Mouse (Mus musculus): ENCODE measurements around the gene Atad5. TPM values are rescaled to one million over a fixed set of nuclear protein-coding genes. Genes with fewer than 3 reads are reported as not detected.

Gene Atad5
- polyA plus RNA-seq, 2 experiments: 10.9 to 11.6 TPM

DNA sequence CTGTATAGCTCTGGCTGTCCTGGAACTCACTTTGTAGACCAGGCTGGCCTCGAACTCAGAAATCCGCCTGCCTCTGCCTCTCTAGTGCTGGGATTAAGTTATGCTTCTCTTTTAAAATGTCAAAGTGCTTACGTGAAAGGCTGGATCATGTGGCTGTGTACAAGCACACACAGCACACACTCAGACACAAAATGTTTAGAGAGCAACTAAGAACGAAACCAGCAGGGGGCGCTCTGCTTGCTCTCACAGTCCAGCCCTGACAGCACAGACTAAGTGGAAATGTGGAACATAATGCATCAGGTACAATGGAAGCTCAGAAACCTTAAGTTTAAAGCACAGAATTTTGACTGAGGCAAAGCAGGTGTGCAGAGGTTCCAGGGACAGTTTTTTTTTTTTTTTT lies 2.4 kb upstream of the Atad5 start:
- 11% methylated on average over 5 of the region's 5 CpGs for WGBS (ENCODE audit: insufficient replicate concordance)
- peak; percentile 97 for TF ChIP-seq CTCF (IDR thresholded peaks at IDR 0.05; ENCODE audit: low read depth)
- no peak for TF ChIP-seq EP300 (IDR thresholded peaks at IDR 0.05; ENCODE audit: low read depth)
- no peak overlapping the region for H3K4me3 ChIP-seq (ENCODE audit: insufficient read depth in 1 of 2, low read depth in 2 of 2, low read length in 2 of 2)
- peak; percentile 60 for ATAC-seq (ENCODE audit: insufficient read depth)
- H3K27me3 ChIP-seq (ENCODE audit: control insufficient read depth, insufficient read depth, low read length): no peaks in the 10 kb centered on the region
- H3K4me2 ChIP-seq (ENCODE audit: low read depth): 0 out of 2 replicates have a peak overlapping the region, but pooled peaks have one; percentile 13
- no peaks in the 10 kb centered on the region for H3K9me3 ChIP-seq (ENCODE audit: control insufficient read depth, low read length)
- H3K4me1 ChIP-seq (replicated peaks; ENCODE audit: control insufficient read depth in 2 of 2, insufficient read depth in 2 of 2, low read length in 1 of 2): peaks cover 17 to 23% of the 10 kb centered on the region in 2 experiments
- no peak overlapping the region for H3K27ac ChIP-seq
- peak; percentile 86 to 87 (median 86) for DNase-seq (ENCODE audit: low read depth in 3 of 3, low spot score in 3 of 3)
- no peak overlapping the region for H3K9ac ChIP-seq (replicated peaks)
- H3K36me3 ChIP-seq (replicated peaks; ENCODE audit: control insufficient read depth, insufficient read depth, low read depth): no peaks in the 10 kb centered on the region; the same call in 1 of the 2 replicates

DNA sequence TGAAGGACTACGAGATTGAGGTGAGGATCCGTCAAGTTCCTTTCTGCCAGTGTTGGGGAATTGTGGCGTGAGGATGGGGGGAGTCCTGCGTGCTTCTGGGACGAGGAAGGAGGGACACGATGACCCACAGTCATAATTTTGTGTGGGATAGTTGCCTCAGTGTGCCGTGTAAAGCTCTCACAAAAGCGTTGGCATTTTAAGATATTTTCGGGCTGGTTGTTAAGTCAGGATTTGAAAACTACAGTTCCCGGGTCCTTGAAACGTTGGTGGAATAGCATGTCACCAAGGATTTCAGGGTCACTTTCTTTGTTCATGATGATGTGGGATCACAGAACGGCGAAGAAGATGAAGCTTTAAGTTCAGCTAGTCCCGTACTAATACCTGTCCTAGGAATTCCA lies 616 bp downstream of the Atad5 start:
- WGBS (ENCODE audit: insufficient replicate concordance): 1% methylated on average over 14 of the region's 14 CpGs
- H3K36me3 ChIP-seq (replicated peaks; ENCODE audit: control insufficient read depth, insufficient read depth, low read depth): peaks cover 9% of the 10 kb centered on the region
- DNase-seq (ENCODE audit: low read depth in 3 of 3, low spot score in 3 of 3) (no peak), ATAC-seq (ENCODE audit: insufficient read depth) (peak; percentile 2; the same call in 1 of the 2 replicates)
- H3K4me3 ChIP-seq (ENCODE audit: insufficient read depth in 1 of 2, low read depth in 2 of 2, low read length in 2 of 2): peak overlapping the region; percentile 97 to 98
- H3K4me2 ChIP-seq (ENCODE audit: low read depth): peak overlapping the region; percentile 77
- no peak for TF ChIP-seq CTCF (IDR thresholded peaks at IDR 0.05; ENCODE audit: low read depth)
- no peak for TF ChIP-seq EP300 (IDR thresholded peaks at IDR 0.05; ENCODE audit: low read depth)
- H3K4me1 ChIP-seq (replicated peaks; ENCODE audit: control insufficient read depth in 2 of 2, insufficient read depth in 2 of 2, low read length in 1 of 2): peaks cover 16 to 21% of the 10 kb centered on the region in 2 experiments
- no peaks in the 10 kb centered on the region for H3K27me3 ChIP-seq (ENCODE audit: control insufficient read depth, insufficient read depth, low read length)
- no peaks in the 10 kb centered on the region for H3K9me3 ChIP-seq (ENCODE audit: control insufficient read depth, low read length)
- H3K9ac ChIP-seq (replicated peaks): peak overlapping the region; percentile 99
- H3K27ac ChIP-seq: peak overlapping the region; percentile 43

DNA sequence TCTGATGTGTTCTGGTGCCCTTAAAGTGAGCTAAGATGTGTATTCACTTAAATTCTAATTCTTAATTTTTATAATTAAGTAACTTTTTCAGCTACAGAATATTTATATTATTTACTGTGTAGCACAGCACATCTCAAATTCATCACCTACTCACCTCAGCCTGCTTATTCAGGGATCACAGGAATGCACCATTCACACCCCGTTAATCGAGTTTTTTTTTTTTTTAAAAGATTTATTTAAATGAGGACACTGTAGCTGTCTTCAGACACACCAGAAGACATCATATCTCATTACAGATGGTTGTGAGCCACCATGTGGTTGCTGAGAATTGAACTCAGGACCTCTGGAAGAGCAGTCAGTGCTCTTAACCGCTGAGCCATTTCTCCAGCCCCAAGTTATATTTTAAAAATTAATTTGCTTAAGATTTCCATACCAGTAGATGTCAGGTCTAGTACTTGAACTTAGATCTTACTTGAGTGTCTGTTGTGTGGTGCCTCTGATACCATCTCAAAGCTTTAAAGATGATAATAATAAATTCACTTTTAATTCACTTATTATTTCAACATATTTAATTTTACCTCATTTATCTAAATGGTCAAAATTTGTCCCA lies 1.5 kb downstream of the Atad5 start:
- H3K9me3 ChIP-seq (ENCODE audit: control insufficient read depth, low read length): no peaks in the 10 kb centered on the region
- peak overlapping the region; percentile 43 for H3K27ac ChIP-seq
- H3K36me3 ChIP-seq (replicated peaks; ENCODE audit: control insufficient read depth, insufficient read depth, low read depth): peaks cover 18% of the 10 kb centered on the region
- DNase-seq (ENCODE audit: low read depth in 3 of 3, low spot score in 3 of 3) (no peak), ATAC-seq (ENCODE audit: insufficient read depth) (no peak)
- no peak for TF ChIP-seq CTCF (IDR thresholded peaks at IDR 0.05; ENCODE audit: low read depth)
- TF ChIP-seq EP300 (IDR thresholded peaks at IDR 0.05; ENCODE audit: low read depth): no peak
- H3K27me3 ChIP-seq (ENCODE audit: control insufficient read depth, insufficient read depth, low read length): no peaks in the 10 kb centered on the region
- WGBS (ENCODE audit: insufficient replicate concordance): 28% methylated on average over 3 of the region's 3 CpGs
- peak overlapping the region; percentile 97 to 98; a peak in 3 of 4 replicates for H3K4me3 ChIP-seq (ENCODE audit: insufficient read depth in 1 of 2, low read depth in 2 of 2, low read length in 2 of 2)
- H3K9ac ChIP-seq (replicated peaks): peak overlapping the region; percentile 99
- H3K4me1 ChIP-seq (replicated peaks; ENCODE audit: control insufficient read depth in 2 of 2, insufficient read depth in 2 of 2, low read length in 1 of 2): peaks cover 16 to 21% of the 10 kb centered on the region in 2 experiments
- peak overlapping the region; percentile 77 for H3K4me2 ChIP-seq (ENCODE audit: low read depth)

DNA sequence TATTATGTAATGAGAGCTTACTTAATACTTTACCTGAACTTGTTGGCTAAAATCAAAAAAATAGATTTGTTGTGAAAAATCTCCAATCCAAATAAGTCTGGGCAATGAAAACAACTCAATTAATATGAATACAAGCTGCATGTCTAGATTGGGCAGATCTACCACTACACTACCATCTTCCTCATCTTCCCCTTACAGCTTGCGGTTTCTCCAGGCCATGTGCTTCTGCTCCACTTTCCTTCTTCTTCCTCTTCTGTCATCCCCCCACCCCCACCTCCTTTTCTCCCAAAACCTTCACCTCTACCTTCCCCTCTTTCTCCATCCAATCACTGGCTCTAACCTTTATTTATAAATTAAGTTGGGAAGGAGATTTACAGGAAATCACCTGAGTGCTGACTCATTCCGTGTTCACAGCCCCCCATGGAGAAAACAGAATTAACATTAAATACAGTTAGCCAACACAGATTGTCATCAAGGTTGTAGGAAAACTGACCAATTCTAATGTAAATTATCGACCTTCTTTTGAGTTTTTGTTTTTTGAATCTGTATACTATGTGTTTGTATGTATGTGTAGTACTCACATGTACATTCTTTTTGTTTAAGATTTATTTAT lies 9.3 kb downstream of the Atad5 start:
- no peak overlapping the region for H3K27ac ChIP-seq
- no peak for TF ChIP-seq CTCF (IDR thresholded peaks at IDR 0.05; ENCODE audit: low read depth)
- no peak for TF ChIP-seq EP300 (IDR thresholded peaks at IDR 0.05; ENCODE audit: low read depth)
- no peaks in the 10 kb centered on the region for H3K27me3 ChIP-seq (ENCODE audit: control insufficient read depth, insufficient read depth, low read length)
- DNase-seq (ENCODE audit: low read depth in 3 of 3, low spot score in 3 of 3) (no peak), ATAC-seq (ENCODE audit: insufficient read depth) (no peak)
- WGBS (ENCODE audit: insufficient replicate concordance): 69% methylated on average over 3 of the region's 3 CpGs
- no peak overlapping the region for H3K4me3 ChIP-seq (ENCODE audit: insufficient read depth in 1 of 2, low read depth in 2 of 2, low read length in 2 of 2)
- H3K4me1 ChIP-seq (replicated peaks; ENCODE audit: control insufficient read depth in 2 of 2, insufficient read depth in 2 of 2, low read length in 1 of 2): peaks cover 2 to 9% of the 10 kb centered on the region in 2 experiments; a peak in 2 of 4 replicates
- no peak overlapping the region for H3K9ac ChIP-seq (replicated peaks)
- no peak overlapping the region for H3K4me2 ChIP-seq (ENCODE audit: low read depth)
- peaks cover 79% of the 10 kb centered on the region for H3K36me3 ChIP-seq (replicated peaks; ENCODE audit: control insufficient read depth, insufficient read depth, low read depth)
- no peaks in the 10 kb centered on the region for H3K9me3 ChIP-seq (ENCODE audit: control insufficient read depth, low read length)

DNA sequence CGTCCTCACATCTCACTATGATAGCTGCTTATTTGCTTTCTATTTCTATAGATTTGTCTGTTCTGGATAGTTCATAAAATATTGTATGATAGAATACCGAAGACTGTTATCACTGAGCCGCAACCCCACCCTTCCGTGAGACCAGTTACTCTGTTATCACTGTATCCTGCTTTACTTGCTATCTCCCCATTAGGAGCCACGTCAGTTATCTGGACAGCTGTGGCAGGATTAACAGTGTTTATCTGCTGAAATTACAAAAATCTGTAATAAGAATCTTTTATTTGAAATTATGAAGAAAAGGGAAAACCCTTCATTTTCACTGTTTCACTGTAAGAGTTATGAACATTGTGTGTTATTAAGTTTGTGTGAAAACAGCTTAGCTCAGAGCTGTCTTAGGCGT lies 12.1 kb downstream of the Atad5 start:
- Histone ChIP-seq H3K4me2 (ENCODE audit: low read depth) (no peak overlapping the region), H3K4me1 (replicated peaks; ENCODE audit: control insufficient read depth in 2 of 2, insufficient read depth in 2 of 2, low read length in 1 of 2) (peaks cover 2 to 6% of the 10 kb centered on the region in 2 experiments; a peak in 2 of 4 replicates), H3K27ac (no peak overlapping the region), H3K4me3 (ENCODE audit: insufficient read depth in 1 of 2, low read depth in 2 of 2, low read length in 2 of 2) (no peak overlapping the region), H3K9me3 (ENCODE audit: control insufficient read depth, low read length) (no peaks in the 10 kb centered on the region), H3K36me3 (replicated peaks; ENCODE audit: control insufficient read depth, insufficient read depth, low read depth) (peaks cover 78% of the 10 kb centered on the region), H3K9ac (replicated peaks) (no peak overlapping the region), H3K27me3 (ENCODE audit: control insufficient read depth, insufficient read depth, low read length) (no peaks in the 10 kb centered on the region)
- TF ChIP-seq EP300 (IDR thresholded peaks at IDR 0.05; ENCODE audit: low read depth) (peak; percentile 65), CTCF (IDR thresholded peaks at IDR 0.05; ENCODE audit: low read depth) (no peak)
- WGBS (ENCODE audit: insufficient replicate concordance): 31% methylated on average over 6 of the region's 6 CpGs
- peak; percentile 55; the same call in 1 of the 2 replicates for ATAC-seq (ENCODE audit: insufficient read depth)
- DNase-seq (ENCODE audit: low read depth in 3 of 3, low spot score in 3 of 3): no peak

Measured in liver, embryonic 14.5 days (tissue).